ENCODE assay signal across 9 mouse cellular contexts in the genomic region with DNA sequence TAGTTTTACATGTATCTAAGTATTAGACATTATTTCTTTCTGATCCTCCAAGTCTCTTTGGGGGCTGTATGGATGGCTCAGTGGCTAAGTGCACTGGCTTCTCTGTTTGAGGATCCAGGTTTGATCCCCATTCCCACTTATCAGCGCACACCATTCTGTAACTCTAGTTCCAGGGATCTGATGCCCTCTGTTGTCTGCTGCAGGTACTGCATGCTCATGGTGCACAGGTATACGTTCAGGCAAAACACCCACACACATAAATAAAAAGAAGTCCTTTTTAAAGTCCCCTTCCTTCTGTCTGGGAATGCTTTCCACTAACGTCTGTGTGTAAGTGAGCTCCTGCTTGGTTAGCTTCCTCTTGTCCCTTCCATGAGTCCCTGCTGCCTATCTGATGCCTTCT. TPM values are rescaled to one million over a fixed set of nuclear protein-coding genes. Genes with fewer than 3 reads are reported as not detected.
DNase-seq lines count a peak whose midpoint lies in the region; ATAC-seq and TF ChIP-seq lines count a peak whose summit lies in the region.
"Had no signal": no experiment of that assay in that cellular context is flagged by ENCODE, and none has a peak within 500 bp of the region (broad histone marks: within the 10 kb centered on the region; RNA-seq: fewer than 3 reads in every experiment).

No protein-coding gene starts in this region.

- TF ChIP-seq CTCF in forebrain, postnatal 0 days (IDR thresholded peaks at IDR 0.05; ENCODE audit: low read depth) = peak; percentile 68
- TF ChIP-seq CTCF in testis, adult 2 months (IDR thresholded peaks at IDR 0.05; ENCODE audit: control insufficient read depth, insufficient read depth, insufficient replicate concordance, low read depth, low read length) = peak; percentile 32; the same call in 1 of the 2 replicates

- H3K27me3 ChIP-seq in forebrain, postnatal 0 days (ENCODE audit: insufficient read depth, low read length) = no peaks in the 10 kb centered on the region
- H3K27me3 ChIP-seq in forebrain, embryonic 12.5 days = no peaks in the 10 kb centered on the region
- no peaks in the 10 kb centered on the region for H3K27me3 ChIP-seq in testis, adult 2 months (ENCODE audit: control insufficient read depth, insufficient read depth, low read length)
- H3K27me3 ChIP-seq: neural tube, embryonic 13.5 days had no signal

- H3K4me2 ChIP-seq in forebrain, postnatal 0 days (ENCODE audit: low read depth) = no peak overlapping the region
- H3K4me2 ChIP-seq in forebrain, embryonic 12.5 days = no peak overlapping the region
- H3K4me2 ChIP-seq: neural tube, embryonic 13.5 days had no signal

- peak; percentile 25 for DNase-seq in forebrain, postnatal 0 days
- no peak for DNase-seq in testis, postnatal 14 days (ENCODE audit: low spot score)
- peak; percentile 59 to 66 for DNase-seq in kidney, postnatal 4 days
- peak; percentile 47 for DNase-seq in thymus, postnatal 25 days
- DNase-seq in urinary bladder, adult 18-20 months (ENCODE audit: low spot score in 2 of 2) = no peak
- no peak for DNase-seq in ovary, postnatal 10 days (ENCODE audit: low spot score)

- H3K9ac ChIP-seq in forebrain, postnatal 0 days = no peak overlapping the region
- H3K9ac ChIP-seq in forebrain, embryonic 12.5 days = no peak overlapping the region
- H3K9ac ChIP-seq: neural tube, embryonic 13.5 days had no signal

- TF ChIP-seq POLR2A in testis, adult 2 months (IDR thresholded peaks at IDR 0.05; ENCODE audit: control insufficient read depth, low read depth, low read length) = no peak

- no peak overlapping the region for H3K4me3 ChIP-seq in forebrain, postnatal 0 days (ENCODE audit: low read depth, low read length)
- H3K4me3 ChIP-seq in forebrain, embryonic 12.5 days (replicated peaks) = no peak overlapping the region
- no peak overlapping the region for H3K4me3 ChIP-seq in testis, adult 2 months (ENCODE audit: control insufficient read depth, low read depth, low read length)
- H3K4me3 ChIP-seq: neural tube, embryonic 13.5 days had no signal

- H3K9me3 ChIP-seq in forebrain, postnatal 0 days (ENCODE audit: low read length) = no peaks in the 10 kb centered on the region
- H3K9me3 ChIP-seq in forebrain, embryonic 12.5 days = no peaks in the 10 kb centered on the region
- H3K9me3 ChIP-seq: neural tube, embryonic 13.5 days had no signal

- H3K36me3 ChIP-seq in forebrain, postnatal 0 days (ENCODE audit: insufficient read depth) = peaks cover 37% of the 10 kb centered on the region
- peaks cover 40% of the 10 kb centered on the region for H3K36me3 ChIP-seq in forebrain, embryonic 12.5 days (replicated peaks)
- H3K36me3 ChIP-seq in testis, adult 2 months (ENCODE audit: control insufficient read depth, insufficient read depth, low read length) = no peaks in the 10 kb centered on the region

- H3K4me1 ChIP-seq in forebrain, postnatal 0 days (ENCODE audit: insufficient read depth) = no peaks in the 10 kb centered on the region
- no peaks in the 10 kb centered on the region for H3K4me1 ChIP-seq in forebrain, embryonic 12.5 days
- H3K4me1 ChIP-seq in testis, adult 2 months (ENCODE audit: control insufficient read depth, insufficient read depth, low read length) = no peaks in the 10 kb centered on the region
- H3K4me1 ChIP-seq: neural tube, embryonic 13.5 days had no signal

- WGBS in forebrain, postnatal 0 days = 62% methylated on average over 3 of the region's 3 CpGs
- 59% methylated on average over 3 of the region's 3 CpGs for WGBS in forebrain, embryonic 12.5 days

- ATAC-seq in forebrain, postnatal 0 days = no peak
- ATAC-seq in forebrain, embryonic 12.5 days (ENCODE audit: low FRiP score) = no peak

- no peak overlapping the region for H3K27ac ChIP-seq in forebrain, postnatal 0 days (ENCODE audit: low read depth, low read length)
- no peak overlapping the region for H3K27ac ChIP-seq in forebrain, embryonic 12.5 days
- H3K27ac ChIP-seq in testis, adult 2 months (ENCODE audit: control insufficient read depth, insufficient read depth, low read depth, low read length) = no peak overlapping the region
- H3K27ac ChIP-seq: neural tube, embryonic 13.5 days had no signal

RNA-seq across cellular contexts. Expression of gene Pnma1, which starts 16.0 kb away (rescaled TPM):
- 13.9 and 14.2 TPM in 2 replicates for total RNA-seq in forebrain, postnatal 0 days (2014; rRNA removed)
- polyA plus RNA-seq in forebrain, postnatal 0 days (2015; fragmentation: Nextera tagmentation; extraction: Ambion mirVana) = 9.3 and 12.0 TPM in 2 replicates
- 2.8 and 3.4 TPM in 2 replicates for polyA plus RNA-seq in forebrain, embryonic 12.5 days (2016; fragmentation: Nextera tagmentation; extraction: Ambion mirVana)
- 20.5 and 23.3 TPM in 2 replicates for polyA plus RNA-seq in testis, adult 2 months (2012; rRNA removed)

RNA-seq across cellular contexts. Expression of gene Dnal1, which starts 18.1 kb away (rescaled TPM):
- total RNA-seq in forebrain, postnatal 0 days (2014; rRNA removed) = 14.2 and 20.3 TPM in 2 replicates
- polyA plus RNA-seq in forebrain, postnatal 0 days (2015; fragmentation: Nextera tagmentation; extraction: Ambion mirVana) = 7.5 and 13.5 TPM in 2 replicates
- 6.8 and 7.8 TPM in 2 replicates for polyA plus RNA-seq in forebrain, embryonic 12.5 days (2016; fragmentation: Nextera tagmentation; extraction: Ambion mirVana)
- polyA plus RNA-seq in testis, adult 2 months (2012; rRNA removed) = 6.5 and 8.2 TPM in 2 replicates

RNA-seq across cellular contexts. Expression of gene Acot6, which starts 31.8 kb away (rescaled TPM):
- total RNA-seq in forebrain, postnatal 0 days (2014; rRNA removed) = 4.0 and 5.1 TPM in 2 replicates
- 1.3 TPM in 2 replicates for polyA plus RNA-seq in forebrain, postnatal 0 days (2015; fragmentation: Nextera tagmentation; extraction: Ambion mirVana)
- 0.97 and 1.0 TPM in 2 replicates for polyA plus RNA-seq in forebrain, embryonic 12.5 days (2016; fragmentation: Nextera tagmentation; extraction: Ambion mirVana)
- 0.41 and 0.47 TPM in 2 replicates for polyA plus RNA-seq in testis, adult 2 months (2012; rRNA removed)

Comparison
In these comparisons a context has a peak if more than half of its experiments do, and no peak if none do; other contexts are left out.
1. DNase-seq: peak in forebrain, postnatal 0 days (single experiment), kidney, postnatal 4 days (2 of 2) and thymus, postnatal 25 days (single experiment); none in testis, postnatal 14 days (single experiment), urinary bladder, adult 18-20 months (0 of 2) and ovary, postnatal 10 days (single experiment).